Mouse (Mus musculus) lung, postnatal 4 days (tissue): ENCODE data around the gene H3f3b.

Experiments used
- DNase-seq, 2 experiments: peaks; one replicate each; pipeline ENCODE4 v3.0.0; 2021

The H3f3b gene

DNA sequence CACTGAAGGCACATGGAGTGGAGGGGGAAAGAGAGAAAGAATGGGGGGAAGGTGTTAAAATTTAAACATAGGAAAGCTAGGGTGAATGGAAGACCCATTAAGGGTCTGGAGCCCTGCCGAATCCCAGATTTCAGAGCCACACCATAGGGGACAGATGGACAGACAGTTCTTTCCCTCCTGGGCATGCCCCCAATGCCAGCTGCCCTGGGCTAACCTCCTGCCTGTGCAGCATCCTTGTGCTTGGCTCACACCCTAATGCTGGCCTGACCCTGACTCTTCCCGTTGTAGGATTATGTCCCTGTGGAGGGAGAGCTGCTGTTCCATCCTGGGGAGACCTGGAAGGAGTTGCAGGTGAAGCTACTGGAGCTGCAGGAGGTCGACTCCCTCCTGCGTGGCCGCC, 30.1 kb downstream of the H3f3b start:
- DNase-seq = no peak

GRCm38 (mm10) chr11:115997047-115997446, 30.7 kb downstream of the H3f3b start:
- DNase-seq = no peak

DNA sequence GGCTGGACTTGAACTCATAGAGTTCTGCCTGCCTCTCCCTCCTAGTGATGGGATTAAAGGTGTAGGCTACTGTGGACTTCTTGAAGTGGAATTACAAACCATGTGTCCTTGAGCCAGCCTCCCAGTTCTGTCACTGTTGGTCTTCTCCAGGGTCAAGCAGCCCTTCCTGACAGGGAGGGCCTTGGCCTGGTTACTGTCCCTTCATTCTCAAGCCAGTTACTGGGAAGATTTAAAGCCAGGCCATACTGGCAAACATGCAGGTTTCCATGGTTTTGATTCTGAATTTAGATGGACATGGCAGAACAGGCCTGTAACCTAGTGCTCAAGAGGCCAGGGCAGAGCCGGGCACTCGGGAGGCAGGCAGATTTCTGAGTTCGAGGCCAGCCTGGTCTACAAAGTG, 32.5 kb downstream of the H3f3b start:
- DNase-seq = no peak

GRCm38 (mm10) chr11:115992098-115992497, 35.7 kb downstream of the H3f3b start:
- no peak for DNase-seq

GRCm38 (mm10) chr11:115989686-115990085, 38.1 kb downstream of the H3f3b start:
- no peak for DNase-seq

DNA sequence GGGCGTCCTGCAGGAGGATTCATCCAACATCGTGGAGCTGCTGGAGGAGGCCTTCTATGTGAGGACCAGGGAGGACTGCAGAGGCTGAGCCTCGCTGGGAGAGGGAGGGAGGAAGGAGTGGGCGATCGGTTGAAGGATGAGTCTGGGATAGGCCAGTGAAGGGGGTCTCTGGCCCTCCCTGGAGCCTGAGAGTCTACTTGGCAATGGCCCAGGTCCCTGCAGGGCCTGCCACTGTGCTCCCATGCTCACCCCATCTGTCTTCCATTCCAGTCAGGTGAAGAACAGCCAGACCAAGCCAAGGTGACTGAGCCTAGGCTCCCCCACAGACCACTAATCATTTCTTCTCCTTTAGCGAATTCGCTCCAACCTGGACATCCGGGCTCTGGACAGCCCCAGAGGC, 44.5 kb downstream of the H3f3b start:
- no peak for DNase-seq

DNA sequence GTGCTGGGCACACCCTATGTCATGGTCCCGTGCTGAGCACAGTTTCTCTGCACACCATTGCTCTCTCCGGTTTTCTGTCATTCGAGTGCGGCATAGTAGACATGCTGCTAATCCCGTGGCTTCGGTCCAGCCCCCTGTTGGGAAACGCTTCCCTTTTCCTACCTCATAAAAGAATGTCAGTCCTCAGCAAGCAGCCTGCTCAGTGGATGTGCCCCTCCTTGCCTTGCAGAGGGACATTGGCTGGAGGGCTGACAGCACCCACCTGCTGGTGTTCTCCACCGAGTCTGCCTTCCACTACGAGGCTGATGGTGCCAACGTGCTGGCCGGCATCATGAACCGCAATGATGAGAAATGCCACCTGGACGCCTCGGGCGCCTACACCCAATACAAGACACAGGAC, 45.3 kb downstream of the H3f3b start:
- no peak for DNase-seq

- DNase-seq = no peak
Observed at GRCm38 (mm10) chr11:115975544-115975943, 52.2 kb downstream of the H3f3b start.

- no peak for DNase-seq
Observed at GRCm38 (mm10) chr11:115975083-115975420, 52.7 kb downstream of the H3f3b start.

- DNase-seq = peak; percentile 70 to 82
Observed at GRCm38 (mm10) chr11:115974309-115975082, 53.3 kb downstream of the H3f3b start, which contains the start of gene Itgb4. Gene Itgb4 (plus strand): TSS chr11:115974709.
